Mouse (Mus musculus) mammary gland, adult 2 months (tissue): ENCODE measurements around the gene Slc30a4. TPM values are rescaled to one million over a fixed set of nuclear protein-coding genes. Genes with fewer than 3 reads are reported as not detected.

Experiments used
- polyA plus RNA-seq: library from polyadenylated mRNA; depleted of rRNA; stranded (reverse); fragments of >200 nt; gene quantifications from 2 replicates; pipeline ENCODE4 v1.2.3, GENCODE M21; 2012; ENCODE audit warnings: low replicate concordance; rRNA removed

Slc30a4 gene
- 4.0 and 9.2 TPM in 2 replicates for polyA plus RNA-seq

GRCm38 (mm10) chr2:122702181-122703036, at the start of gene Slc30a4:
Gene Slc30a4 (minus strand): TSS chr2:122702663.

GRCm38 (mm10) chr2:122737894-122738830, 35.7 kb upstream of the Slc30a4 start, which contains the start of gene Bloc1s6:
Gene Bloc1s6 (plus strand): TSS chr2:122738503.

GRCm38 (mm10) chr2:122636686-122637085, 65.8 kb downstream of the Slc30a4 start, which contains the start of gene AA467197:
Gene AA467197 (plus strand): TSS chr2:122636986.

Other genes starting within 250 kb of the Slc30a4 start
- 2.0 and 3.1 TPM in 2 replicates for gene Gm14085, start 217.7 kb downstream of the Slc30a4 start, polyA plus RNA-seq
- 10.6 and 15.1 TPM in 2 replicates for gene Gatm, start 91.4 kb downstream of the Slc30a4 start, polyA plus RNA-seq
- 0.32 and 0.33 TPM in 2 replicates for gene AA467197, start 65.7 kb downstream of the Slc30a4 start, polyA plus RNA-seq
- gene Bloc1s6, start 35.8 kb upstream of the Slc30a4 start, polyA plus RNA-seq: 34.8 and 43.9 TPM in 2 replicates
- 48.6 and 49.8 TPM in 2 replicates for gene Sqor, start 62.6 kb upstream of the Slc30a4 start, polyA plus RNA-seq